Mouse (Mus musculus) neutrophil, adult 59 days (primary cell): ENCODE measurements around the gene Htt. TPM values are rescaled to one million over a fixed set of nuclear protein-coding genes. Genes with fewer than 3 reads are reported as not detected.

Source experiments
- total RNA-seq, 2 experiments: library from RNA; stranded (reverse); gene quantifications; 1 replicate in 1 of 2; 2 replicates in 1 of 2; pipeline ENCODE4 v1.2.4; 2023

The Htt gene
- total RNA-seq, result 10 to 100 TPM; 23.5 to 25.6 TPM

DNA sequence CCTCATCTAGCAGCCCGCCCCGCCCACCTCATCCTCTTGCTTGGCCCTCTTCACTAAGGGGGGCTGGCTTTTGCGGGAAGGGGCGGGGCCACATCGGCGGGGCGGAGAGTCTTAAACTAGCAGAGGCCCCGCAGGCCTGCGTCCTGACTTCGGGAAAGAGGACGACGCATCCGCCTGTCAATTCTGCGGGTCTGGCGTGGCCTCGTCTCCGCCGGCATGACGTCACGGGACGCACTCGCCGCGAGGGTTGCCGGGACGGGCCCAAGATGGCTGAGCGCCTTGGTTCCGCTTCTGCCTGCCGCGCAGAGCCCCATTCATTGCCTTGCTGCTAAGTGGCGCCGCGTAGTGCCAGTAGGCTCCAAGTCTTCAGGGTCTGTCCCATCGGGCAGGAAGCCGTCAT lies at the start of gene Htt:
TSS of gene Htt (plus strand) at position 232 of the 400 bp plus-strand sequence.

DNA sequence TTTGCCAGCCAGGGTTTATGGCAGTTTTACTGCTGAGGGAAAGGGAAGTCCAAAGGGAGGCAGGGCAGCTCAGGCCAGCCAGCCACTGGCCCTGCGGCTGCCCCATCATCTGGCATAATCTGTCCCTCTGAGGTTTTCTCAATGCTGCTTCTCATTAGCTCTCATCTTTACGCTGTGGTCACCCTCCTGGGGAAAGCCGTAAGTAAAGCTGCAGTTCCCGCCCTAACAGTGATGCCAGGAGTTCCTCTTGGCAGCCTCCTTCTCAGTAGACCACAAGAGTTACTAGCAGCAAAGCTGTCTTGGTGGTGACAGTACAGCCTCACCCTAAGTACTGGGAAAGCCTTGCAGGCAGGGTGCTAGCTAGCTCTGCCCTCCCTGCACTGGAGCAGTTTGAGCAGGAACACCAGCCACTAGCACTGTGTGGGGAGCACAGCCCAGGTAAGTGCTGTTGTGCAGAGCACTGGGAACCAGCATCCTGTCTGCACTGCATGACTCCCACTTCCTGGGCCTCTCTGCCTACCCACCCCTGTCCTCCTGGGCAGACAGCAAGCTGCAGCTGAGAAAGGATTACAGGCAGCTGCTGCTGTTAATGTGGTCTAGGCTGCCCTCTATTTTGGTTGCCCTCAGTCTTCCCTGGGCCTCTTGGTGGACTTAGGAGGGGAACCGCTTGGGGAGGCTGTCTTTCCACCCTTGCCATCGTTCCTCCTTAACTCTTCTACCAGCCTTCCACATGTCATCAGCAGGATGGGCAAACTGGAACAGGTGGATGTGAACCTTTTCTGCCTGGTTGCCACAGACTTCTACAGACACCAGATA lies 146.6 kb downstream of the Htt start, which contains the start of gene Msantd1:
TSS of gene Msantd1 (plus strand) at position 103 of the 816 bp plus-strand sequence.

DNA sequence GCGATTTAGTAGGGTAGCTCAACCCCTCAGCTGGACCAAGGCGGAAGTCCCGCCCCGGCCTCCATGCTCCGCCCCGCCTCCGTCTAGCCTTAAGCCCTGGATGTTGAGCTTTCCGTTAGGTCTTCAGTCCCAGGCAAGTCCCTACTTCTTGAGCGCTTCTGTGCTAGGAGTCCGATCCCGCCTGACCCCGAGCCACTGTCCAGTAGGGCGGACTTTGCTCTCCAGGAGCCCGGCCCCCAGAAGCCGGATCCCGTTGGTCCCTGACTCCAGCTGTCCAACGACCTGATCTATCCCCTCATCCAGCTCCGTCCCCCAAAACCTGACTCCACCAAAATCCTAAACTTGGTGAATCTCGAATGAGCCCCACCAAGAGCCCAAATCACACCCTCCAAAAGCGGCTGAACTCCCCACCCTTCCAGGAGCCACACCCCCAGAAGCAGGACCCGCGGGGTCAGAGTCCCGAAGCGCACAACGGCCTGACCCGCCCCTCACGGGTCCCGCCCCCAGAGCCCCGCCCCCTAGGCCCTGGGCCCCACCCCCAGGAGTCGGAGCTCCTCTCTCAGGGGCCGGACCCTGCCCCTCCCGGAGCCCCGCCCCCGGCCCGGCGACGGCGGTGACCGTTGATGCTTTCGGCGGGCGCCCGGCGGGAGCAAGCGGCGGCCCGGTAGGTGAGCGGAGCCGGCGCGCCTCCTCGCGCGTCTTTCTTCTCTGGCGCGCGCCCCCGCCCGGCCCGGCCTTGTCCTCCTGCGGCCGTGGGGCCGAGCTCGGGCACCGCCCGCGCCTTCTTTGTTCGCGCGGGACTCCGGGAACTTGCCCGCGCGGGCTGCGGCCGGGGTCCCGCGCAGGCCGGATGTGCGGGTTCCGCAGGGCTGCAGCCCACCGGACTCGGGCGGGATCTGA lies 187.6 kb downstream of the Htt start, which contains the start of gene Rgs12:
TSS of gene Rgs12 (plus strand) at position 585 of the 900 bp plus-strand sequence.

Other genes with a start within 250 kb of the Htt start
- 10 to 100 TPM; 12.0 to 17.2 TPM for gene Tnip2, start 247.7 kb upstream of the Htt start, total RNA-seq
- gene Sh3bp2, start 235.9 kb upstream of the Htt start, total RNA-seq, result 10 to 100 TPM; 73.1 to 86.4 TPM
- gene Add1, start 188.1 kb upstream of the Htt start, total RNA-seq, result 100 to 1,000 TPM; 196 to 223 TPM
- gene Mfsd10, start 124.5 kb upstream of the Htt start, total RNA-seq, result 10 to 100 TPM; 53.1 to 61.2 TPM
- 1 to 10 TPM; 6.6 to 8.1 TPM for gene Nop14, start 101.6 kb upstream of the Htt start, total RNA-seq
- gene Grk4, start 101.4 kb upstream of the Htt start, total RNA-seq, result 1 to 10 TPM; 4.0 to 5.5 TPM
- gene Msantd1, start 146.3 kb downstream of the Htt start, total RNA-seq, result under 1 TPM; 0.44 to 0.51 TPM
- gene Rgs12, start 187.7 kb downstream of the Htt start, total RNA-seq, result 10 to 100 TPM in 1 of 2 experiments, 1 to 10 TPM in 1; 10.0 to 15.8 TPM